Mouse (Mus musculus): ENCODE data around the gene Atf5.

GRCm38 (mm10) chr7:44818751-44819235 is 2.3 kb upstream of the Atf5 start:
- no peak for TF ChIP-seq CTCF (IDR thresholded peaks at IDR 0.05; ENCODE audit: borderline replicate concordance, control insufficient read depth, extremely low read depth, insufficient read depth, low read length, poor library complexity)
- no peak for TF ChIP-seq POLR2A (IDR thresholded peaks at IDR 0.05; ENCODE audit: control insufficient read depth, extremely low read depth, insufficient read depth, low read length, poor library complexity)

Data from thymus, adult 2 months (tissue).